Mouse (Mus musculus) ES-Bruce4 (cell line): ENCODE data around the gene Rab5a.

Experiments used
- CTCF ChIP-seq: IDR thresholded peaks from one replicate; pipeline ENCODE4 v1.8.1; 2011; ENCODE audit warnings: low read depth, low read length
- POLR2A ChIP-seq: IDR thresholded peaks from one replicate; pipeline ENCODE4 v1.8.1; 2011; ENCODE audit warnings: low read length; ENCODE audit not compliant: insufficient read depth

DNA sequence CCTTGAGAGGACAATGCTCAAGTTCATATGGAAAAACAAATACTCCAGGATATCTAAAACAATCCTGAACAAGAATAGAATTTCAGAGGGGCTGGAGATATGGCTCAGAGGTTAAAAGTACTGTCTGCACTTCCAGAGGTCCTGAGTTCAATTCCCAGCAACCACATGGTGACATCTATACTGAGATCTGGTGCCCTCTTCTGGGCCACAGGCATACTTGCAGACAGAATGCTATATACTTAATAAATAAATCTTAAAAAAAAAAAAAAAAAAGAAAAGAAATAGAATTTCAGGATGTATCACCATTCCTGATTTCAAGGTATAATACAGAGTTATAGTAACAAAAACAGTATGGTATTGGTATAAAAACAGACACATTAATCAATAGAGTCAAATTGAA, 40.3 kb downstream of the Rab5a start:
- TF ChIP-seq CTCF (no peak), POLR2A (no peak)
